Mouse (Mus musculus) intestine, embryonic 15.5 days (tissue): ENCODE measurements around the gene Qpctl. TPM values are rescaled to one million over a fixed set of nuclear protein-coding genes. Genes with fewer than 3 reads are reported as not detected.
"Not testable (repeated sequence)": the region's sequence is repeated elsewhere in the genome, so short reads cannot be mapped to it uniquely, and the experiment has no call there.

ENCODE experiments used
- ATAC-seq: fragments of 200-750 bp; cut with Nextera tagmentation; 2 replicates; pipeline ENCODE4 v1.8.0; 2017; ENCODE audit warnings: moderate TSS enrichment, moderate library complexity
- H3K27ac ChIP-seq: fragments of 300-500 bp; sonication (generic); 2 replicates; pipeline ENCODE4 v1.5.1; 2015; ENCODE audit warnings: mild to moderate bottlenecking, inconsistent platforms
- H3K27me3 ChIP-seq: fragments of 300-500 bp; sonication (generic); replicated peaks from 2 replicates; pipeline ENCODE4 v1.6.1; 2015; ENCODE audit warnings: inconsistent platforms
- H3K36me3 ChIP-seq: fragments of 300-500 bp; sonication (generic); 2 replicates; pipeline ENCODE4 v1.6.1; 2015; ENCODE audit warnings: inconsistent platforms
- H3K4me1 ChIP-seq: fragments of 300-500 bp; sonication (generic); replicated peaks from 2 replicates; pipeline ENCODE4 v1.6.1; 2015; ENCODE audit warnings: inconsistent platforms
- H3K4me2 ChIP-seq: fragments of 300-500 bp; sonication (generic); replicated peaks from 2 replicates; pipeline ENCODE4 v1.6.1; 2015; ENCODE audit warnings: mild to moderate bottlenecking, inconsistent platforms
- H3K4me3 ChIP-seq: fragments of 300-500 bp; sonication (generic); replicated peaks from 2 replicates; pipeline ENCODE4 v1.5.1; 2015; ENCODE audit warnings: inconsistent platforms
- H3K9ac ChIP-seq: fragments of 300-500 bp; sonication (generic); 2 replicates; pipeline ENCODE4 v1.6.1; 2015; ENCODE audit warnings: inconsistent platforms
- H3K9me3 ChIP-seq: fragments of 300-500 bp; sonication (generic); 2 replicates; pipeline ENCODE4 v1.6.1; 2016; ENCODE audit warnings: inconsistent platforms
- WGBS: fragments of 180-500 bp; shearing (Covaris S2); methylation state at CpG from one replicate; pipeline ENCODE4 v1.1.7; 2015; 5-methylcytosine and 5-hydroxymethylcytosine counted together
- polyA plus RNA-seq: library from polyadenylated mRNA; unstranded; fragments of >200 nt; fragmentation: Nextera tagmentation; extraction: Ambion mirVana; gene quantifications from 2 replicates; pipeline ENCODE4 v1.2.1, GENCODE M21; 2015

Gene Qpctl
- polyA plus RNA-seq, 1 experiment from 2014 or later, result 9.2 TPM

DNA sequence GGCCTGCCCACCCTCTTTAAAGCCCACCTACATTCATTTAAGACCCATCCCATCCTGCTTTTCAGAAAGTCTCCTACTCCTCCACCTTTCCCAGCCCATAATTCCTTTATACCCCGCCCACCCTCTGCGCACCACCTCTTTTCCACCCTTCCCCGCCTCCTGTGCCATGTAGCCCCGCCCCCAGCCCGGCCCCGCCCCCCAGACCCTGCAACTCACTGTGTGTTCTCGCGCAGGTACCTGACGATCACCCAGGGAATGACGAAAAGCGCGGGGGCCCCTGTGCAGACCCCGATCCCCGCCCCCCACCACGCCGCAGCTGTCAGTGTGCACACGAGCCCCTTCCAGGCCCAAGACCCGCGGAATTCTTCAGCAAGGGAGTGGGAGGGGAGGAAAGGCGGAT lies 11.0 kb upstream of the Qpctl start:
- Histone ChIP-seq H3K4me1 (peaks cover 50% of the 10 kb centered on the region), H3K36me3 (no peaks in the 10 kb centered on the region), H3K9me3 (no peaks in the 10 kb centered on the region), H3K4me3 (peak overlapping the region; percentile 38), H3K27me3 (peaks cover 23% of the 10 kb centered on the region), H3K4me2 (peak overlapping the region; percentile 88), H3K27ac (no peak overlapping the region), H3K9ac (peak overlapping the region; percentile 48)
- WGBS, result 1% methylated on average over 20 of the region's 20 CpGs
- ATAC-seq, result peak; percentile 52

- no peak for ATAC-seq
- peak overlapping the region; percentile 88 for H3K4me2 ChIP-seq
- H3K4me1 ChIP-seq, result peaks cover 43% of the 10 kb centered on the region
- H3K9me3 ChIP-seq, result no peaks in the 10 kb centered on the region
- H3K27ac ChIP-seq, result no peak overlapping the region
- peak overlapping the region; percentile 13; the same call in 1 of the 2 replicates for H3K9ac ChIP-seq
- H3K4me3 ChIP-seq, result peak overlapping the region; percentile 38; the same call in 1 of the 2 replicates
- WGBS, result 12% methylated on average over 18 of the region's 18 CpGs
- peaks cover 20% of the 10 kb centered on the region for H3K27me3 ChIP-seq
- no peaks in the 10 kb centered on the region for H3K36me3 ChIP-seq
These were observed 10.3 kb upstream of the Qpctl start for GRCm38 (mm10) chr7:19159411-19159810.

GRCm38 (mm10) chr7:19158601-19159000 lies 9.5 kb upstream of the Qpctl start:
- Histone ChIP-seq H3K27ac (no peak overlapping the region), H3K4me3 (no peak overlapping the region), H3K9me3 (no peaks in the 10 kb centered on the region), H3K27me3 (peaks cover 20% of the 10 kb centered on the region), H3K4me2 (no peak overlapping the region), H3K9ac (no peak overlapping the region), H3K4me1 (peaks cover 35% of the 10 kb centered on the region), H3K36me3 (peaks cover 5% of the 10 kb centered on the region; the same call in 1 of the 2 replicates)
- ATAC-seq, result no peak
- 54% methylated on average over 11 of the region's 11 CpGs for WGBS

DNA sequence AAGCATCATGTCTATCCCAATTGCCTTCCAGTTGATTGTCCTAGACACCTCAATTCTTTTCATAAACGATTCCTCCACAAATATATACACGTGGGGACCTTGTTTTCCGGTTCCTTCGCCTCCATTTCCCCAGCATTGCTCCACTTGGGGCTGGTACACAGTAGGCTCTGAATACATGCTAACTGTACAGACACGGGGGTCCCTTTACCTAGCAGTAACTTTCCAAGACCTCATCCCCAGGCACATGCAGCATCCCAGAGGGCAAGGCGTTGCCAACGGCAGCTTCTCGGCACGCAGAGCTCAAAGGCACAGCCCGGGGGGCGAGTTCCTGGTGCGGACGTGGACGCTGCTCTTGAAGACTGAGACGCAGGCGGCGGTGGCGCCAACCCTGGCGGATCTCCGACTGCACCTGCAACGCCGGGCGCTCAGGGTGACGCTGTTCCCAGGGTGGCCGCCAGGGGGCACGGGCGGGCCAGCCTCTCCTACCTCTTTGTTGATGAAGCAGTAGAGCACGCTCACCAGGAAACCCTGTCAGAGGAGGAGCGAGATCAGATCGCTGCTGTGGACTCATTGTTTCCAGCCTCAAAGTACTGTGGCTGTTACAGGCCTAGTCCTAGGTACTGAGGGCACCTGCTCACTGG lies 8.2 kb upstream of the Qpctl start:
- peak; percentile 67 for ATAC-seq
- Histone ChIP-seq H3K27ac (no peak overlapping the region), H3K4me3 (no peak overlapping the region), H3K4me2 (peak overlapping the region; percentile 38), H3K9ac (no peak overlapping the region), H3K9me3 (no peaks in the 10 kb centered on the region), H3K27me3 (peaks cover 15% of the 10 kb centered on the region), H3K36me3 (peaks cover 16% of the 10 kb centered on the region), H3K4me1 (peaks cover 34% of the 10 kb centered on the region)
- 6% methylated on average over 30 of the region's 30 CpGs for WGBS

DNA sequence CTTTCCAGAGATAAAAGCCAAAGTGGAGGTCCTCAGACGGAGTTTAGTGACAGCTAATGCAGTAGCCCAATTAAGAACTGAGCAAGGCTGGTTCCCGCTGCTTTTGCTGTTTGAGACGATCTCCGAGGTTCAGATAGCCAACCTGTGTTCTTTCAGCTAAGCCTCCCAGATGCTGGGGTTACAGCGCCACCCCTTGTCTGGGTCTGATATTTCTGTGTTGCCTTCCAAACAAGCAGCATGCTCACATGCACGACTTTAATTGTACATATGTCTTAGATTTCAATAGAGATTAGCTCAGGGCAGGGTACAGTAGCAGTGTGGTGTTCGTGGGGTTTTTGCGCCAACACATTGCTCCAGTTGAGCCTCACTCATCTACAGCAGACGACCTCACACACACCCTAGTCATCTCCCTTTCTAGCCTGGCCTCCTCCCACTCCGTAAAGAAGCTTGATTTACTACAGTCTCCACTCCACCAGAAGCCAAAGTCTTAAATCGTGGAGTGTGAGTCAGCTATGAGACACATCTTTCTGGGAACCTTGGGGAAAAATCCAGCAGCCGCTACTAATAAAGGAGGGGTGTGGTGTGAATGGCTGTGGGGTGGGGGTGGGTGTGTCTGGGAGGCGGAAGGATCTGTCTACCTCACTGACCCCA lies 6.9 kb upstream of the Qpctl start:
- Histone ChIP-seq H3K4me1 (peaks cover 35% of the 10 kb centered on the region), H3K36me3 (peaks cover 19% of the 10 kb centered on the region), H3K27ac (peak overlapping the region; percentile 22), H3K4me3 (no peak overlapping the region), H3K27me3 (peaks cover 13% of the 10 kb centered on the region), H3K4me2 (peak overlapping the region; percentile 33), H3K9me3 (no peaks in the 10 kb centered on the region), H3K9ac (no peak overlapping the region; the same call in 1 of the 2 replicates)
- ATAC-seq, result peak; percentile 63
- 33% methylated on average over 13 of the region's 13 CpGs for whole genome bisulfite sequencing

GRCm38 (mm10) chr7:19154796-19155195 lies 5.7 kb upstream of the Qpctl start:
- H3K27me3 ChIP-seq, result peaks cover 11% of the 10 kb centered on the region
- no peak overlapping the region for H3K4me2 ChIP-seq
- H3K27ac ChIP-seq, result no peak overlapping the region
- H3K9me3 ChIP-seq, result no peaks in the 10 kb centered on the region
- H3K4me3 ChIP-seq, result no peak overlapping the region
- WGBS, result 81% methylated on average over 8 of the region's 8 CpGs
- H3K36me3 ChIP-seq, result peaks cover 19% of the 10 kb centered on the region
- no peak for ATAC-seq
- no peak overlapping the region for H3K9ac ChIP-seq
- H3K4me1 ChIP-seq, result peaks cover 34% of the 10 kb centered on the region

GRCm38 (mm10) chr7:19151121-19151520 lies 2.0 kb upstream of the Qpctl start:
- Histone ChIP-seq H3K4me1 (peaks cover 23% of the 10 kb centered on the region), H3K4me2 (0 out of 2 replicates have a peak overlapping the region, but pooled peaks have one; percentile 80), H3K36me3 (peaks cover 19% of the 10 kb centered on the region), H3K9ac (peak overlapping the region; percentile 9; the same call in 1 of the 2 replicates)
- H3K27ac ChIP-seq, H3K9me3 ChIP-seq, ATAC-seq, H3K4me3 ChIP-seq, H3K27me3 ChIP-seq: not testable (repeated sequence)
- 88% methylated on average over 10 of the region's 10 CpGs for WGBS

GRCm38 (mm10) chr7:19149626-19150025 lies 535 bp upstream of the Qpctl start, which contains the start of gene Snrpd2:
TSS of gene Snrpd2 (plus strand) at chr7:19149722.
- Histone ChIP-seq H3K27ac (peak within 1 kb of the TSS; percentile 71), H3K27me3 (no peaks in the 10 kb centered on the region), H3K4me2 (peak within 1 kb of the TSS; percentile 80), H3K36me3 (peaks cover 19% of the 10 kb centered on the region), H3K9me3 (no peaks in the 10 kb centered on the region), H3K4me3 (peak within 1 kb of the TSS; percentile 67), H3K4me1 (peaks cover 15% of the 10 kb centered on the region), H3K9ac (peak within 1 kb of the TSS; percentile 75)
- under 1% methylated on average over 24 of the region's 24 CpGs for WGBS
- ATAC-seq, result peak; percentile 94

- Histone ChIP-seq H3K36me3 (peaks cover 11% of the 10 kb centered on the region), H3K4me2 (peak overlapping the region; percentile 80), H3K27ac (peak overlapping the region; percentile 67), H3K4me3 (peak overlapping the region; percentile 67), H3K9me3 (no peaks in the 10 kb centered on the region), H3K9ac (peak overlapping the region; percentile 64), H3K27me3 (no peaks in the 10 kb centered on the region), H3K4me1 (peaks cover 15% of the 10 kb centered on the region)
- no peak for ATAC-seq
- WGBS, result 10% methylated on average over 20 of the region's 20 CpGs
These were observed 764 bp downstream of the Qpctl start for GRCm38 (mm10) chr7:19148180-19148874.

DNA sequence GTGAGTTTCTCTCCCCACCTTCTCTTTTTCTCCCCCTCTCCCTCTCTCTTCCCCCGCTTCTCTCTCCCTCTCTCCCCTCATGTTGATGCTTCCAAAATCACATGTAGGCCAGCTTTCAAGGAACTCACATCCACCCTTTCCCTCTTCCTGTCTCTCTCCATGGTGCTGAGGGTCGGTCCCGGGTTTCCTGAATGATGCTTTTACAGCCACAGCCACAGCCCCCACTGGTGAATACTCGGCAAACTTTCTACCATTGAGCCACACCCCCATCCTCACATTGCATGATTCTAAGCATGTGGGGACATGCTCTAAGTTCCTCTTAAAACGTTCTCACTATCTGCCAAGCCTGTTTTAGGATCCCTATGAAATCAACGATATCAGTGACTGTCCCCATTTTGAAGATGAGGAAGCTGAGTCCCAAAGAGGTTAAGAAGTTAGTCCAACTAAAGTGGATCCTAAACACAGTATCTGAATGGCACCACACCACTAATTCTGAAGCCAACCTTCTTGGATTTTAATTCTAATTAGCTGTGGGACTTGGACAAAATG lies 1.5 kb downstream of the Qpctl start:
- Histone ChIP-seq H3K4me3 (no peak overlapping the region), H3K9me3 (no peaks in the 10 kb centered on the region)
- 43% methylated on average over 6 of the region's 6 CpGs for WGBS

DNA sequence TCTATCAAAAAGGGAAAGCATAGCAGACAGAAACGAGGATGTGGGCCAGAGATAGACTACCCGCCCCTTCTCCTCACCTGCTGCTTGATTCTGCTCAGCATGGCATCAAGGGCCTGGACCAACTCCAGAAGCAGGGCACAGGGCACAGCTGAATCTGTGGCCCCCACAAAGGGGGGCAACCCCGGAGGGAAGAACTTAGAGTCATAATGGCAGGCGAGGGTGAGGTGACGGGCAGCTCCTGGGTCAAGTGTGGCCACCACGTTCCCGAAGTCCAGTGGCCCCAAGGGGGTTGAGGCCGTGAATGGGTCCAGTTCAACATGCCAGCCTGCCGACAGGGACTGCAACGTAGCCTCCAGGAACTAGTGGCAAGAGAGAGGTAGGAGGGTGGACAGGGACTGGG lies 2.3 kb downstream of the Qpctl start:
- no peaks in the 10 kb centered on the region for H3K27me3 ChIP-seq
- no peaks in the 10 kb centered on the region for H3K9me3 ChIP-seq
- WGBS, result 89% methylated on average over 10 of the region's 10 CpGs
- no peaks in the 10 kb centered on the region for H3K36me3 ChIP-seq
- no peak overlapping the region for H3K4me3 ChIP-seq
- no peak overlapping the region for H3K9ac ChIP-seq
- peaks cover 15% of the 10 kb centered on the region for H3K4me1 ChIP-seq
- no peak overlapping the region for H3K27ac ChIP-seq
- H3K4me2 ChIP-seq, result no peak overlapping the region
- ATAC-seq, result no peak

More for the DNA sequence above, 1.5 kb downstream of the Qpctl start:
- peaks cover 3% of the 10 kb centered on the region for H3K36me3 ChIP-seq
- H3K9ac ChIP-seq, result no peak overlapping the region
- no peaks in the 10 kb centered on the region for H3K27me3 ChIP-seq
- ATAC-seq, result no peak
- H3K27ac ChIP-seq, result no peak overlapping the region
- H3K4me1 ChIP-seq, result peaks cover 15% of the 10 kb centered on the region
- H3K4me2 ChIP-seq, result peak overlapping the region; percentile 80; the same call in 1 of the 2 replicates

DNA sequence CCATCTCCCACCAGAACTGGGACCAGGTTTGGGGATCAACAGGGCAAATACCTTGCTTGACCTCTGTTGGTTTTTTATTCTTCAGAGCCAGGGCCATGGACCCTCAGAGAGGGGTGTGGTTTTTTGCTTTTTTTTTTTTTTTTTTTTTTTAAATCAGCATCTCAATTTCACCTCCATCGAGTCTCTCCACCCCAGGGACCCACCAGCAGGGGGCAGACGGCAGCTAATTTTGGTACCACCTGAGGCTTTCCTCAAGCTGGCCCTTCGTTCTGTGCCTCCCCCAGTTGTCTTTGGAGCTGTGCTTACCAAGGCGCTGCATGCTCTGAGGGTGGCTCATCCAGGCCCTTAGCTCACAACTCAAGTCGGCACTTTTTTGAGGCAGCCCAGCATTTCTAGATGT lies 11.7 kb downstream of the Qpctl start:
- Histone ChIP-seq H3K4me3 (no peak overlapping the region), H3K9ac (no peak overlapping the region), H3K36me3 (peaks cover 37% of the 10 kb centered on the region), H3K4me2 (no peak overlapping the region), H3K9me3 (no peaks in the 10 kb centered on the region), H3K27ac (no peak overlapping the region), H3K27me3 (no peaks in the 10 kb centered on the region), H3K4me1 (no peaks in the 10 kb centered on the region)
- ATAC-seq, result no peak
- 58% methylated on average over 5 of the region's 5 CpGs for WGBS
